In the genomic region with DNA sequence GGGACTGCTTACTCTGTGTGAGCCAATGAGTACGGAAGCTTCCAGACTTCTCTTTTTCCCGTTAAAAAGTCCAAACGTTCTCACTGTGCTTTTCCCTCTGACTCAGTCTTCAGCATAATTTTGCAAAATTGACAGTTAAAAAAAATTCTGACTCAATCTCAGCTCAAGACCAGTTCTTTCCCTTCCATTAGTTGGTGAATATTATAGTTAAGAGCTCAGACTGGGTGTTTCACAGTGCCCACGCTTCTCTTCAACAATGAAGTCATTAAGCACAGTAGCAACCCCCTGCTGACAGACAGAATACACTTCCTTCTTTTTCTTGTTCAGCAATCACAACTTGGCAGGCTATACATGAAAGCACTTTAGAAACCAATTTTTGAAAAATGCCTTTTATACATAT, we compare ENCODE assay signal across 13 mouse cellular contexts.
DNase-seq lines count a peak whose midpoint lies in the region; ATAC-seq and TF ChIP-seq lines count a peak whose summit lies in the region.
"Had no signal": no experiment of that assay in that cellular context is flagged by ENCODE, and none has a peak within 500 bp of the region (broad histone marks: within the 10 kb centered on the region; RNA-seq: fewer than 3 reads in every experiment).

No protein-coding gene starts in this region.

- H3K9ac ChIP-seq in hindbrain, postnatal 0 days (replicated peaks; ENCODE audit: low read length): no peak overlapping the region
- H3K9ac ChIP-seq in hindbrain, embryonic 16.5 days (ENCODE audit: low read depth, low read length): no peak overlapping the region
- H3K9ac ChIP-seq in MEL (ENCODE audit: control insufficient read depth, low read depth, low read length, poor library complexity, severe bottlenecking): no peak overlapping the region
- H3K9ac ChIP-seq: limb, embryonic 13.5 days; midbrain, embryonic 12.5 days; neural tube, embryonic 12.5 days had no signal

- ATAC-seq in hindbrain, postnatal 0 days: no peak
- no peak for ATAC-seq in hindbrain, embryonic 16.5 days
- ATAC-seq in hematopoietic stem cell, adult 5-6 weeks (replicated peaks in 1 of 2; ENCODE audit: insufficient read depth in 1 of 2, low FRiP score in 2 of 2, low TSS enrichment in 1 of 2, low read depth in 1 of 2, poor library complexity in 2 of 2, severe bottlenecking in 2 of 2): peak; percentile 88 to 95; a peak in 3 of 4 replicates

- TF ChIP-seq EP300 in MEL (IDR thresholded peaks at IDR 0.05; ENCODE audit: low read depth in 1 of 2, low read length in 2 of 2): no peak

- no peaks in the 10 kb centered on the region for H3K36me3 ChIP-seq in hindbrain, postnatal 0 days (ENCODE audit: insufficient read depth, low read length)
- H3K36me3 ChIP-seq in hindbrain, embryonic 16.5 days (ENCODE audit: control insufficient read depth, insufficient read depth, low read length): no peaks in the 10 kb centered on the region
- no peaks in the 10 kb centered on the region for H3K36me3 ChIP-seq in MEL (ENCODE audit: control insufficient read depth in 1 of 2, insufficient read depth in 2 of 2, low read length in 2 of 2)
- H3K36me3 ChIP-seq: limb, embryonic 13.5 days; midbrain, embryonic 12.5 days; neural tube, embryonic 12.5 days had no signal

- H3K4me3 ChIP-seq in hindbrain, postnatal 0 days (ENCODE audit: low read length): no peak overlapping the region
- H3K4me3 ChIP-seq in hindbrain, embryonic 16.5 days (ENCODE audit: low read length): no peak overlapping the region
- no peak overlapping the region for H3K4me3 ChIP-seq in MEL (ENCODE audit: control insufficient read depth in 1 of 2, insufficient read depth in 1 of 2, low read depth in 2 of 2, low read length in 2 of 2)
- H3K4me3 ChIP-seq: limb, embryonic 13.5 days; midbrain, embryonic 12.5 days; neural tube, embryonic 12.5 days had no signal

- TF ChIP-seq RAD21 in MEL (IDR thresholded peaks at IDR 0.05; ENCODE audit: low read depth, low read length): no peak

- H3K27me3 ChIP-seq in hindbrain, postnatal 0 days (ENCODE audit: insufficient read depth, low read length): no peaks in the 10 kb centered on the region
- no peaks in the 10 kb centered on the region for H3K27me3 ChIP-seq in hindbrain, embryonic 16.5 days (replicated peaks; ENCODE audit: control insufficient read depth, insufficient read depth, low read length)
- no peaks in the 10 kb centered on the region for H3K27me3 ChIP-seq in MEL (ENCODE audit: control insufficient read depth in 1 of 2, insufficient read depth in 2 of 2, low read length in 2 of 2)
- H3K27me3 ChIP-seq: limb, embryonic 13.5 days; midbrain, embryonic 12.5 days; neural tube, embryonic 12.5 days had no signal

- 52% methylated on average over 4 of the region's 4 CpGs for WGBS in hindbrain, postnatal 0 days
- 70% methylated on average over 4 of the region's 4 CpGs for WGBS in hindbrain, embryonic 16.5 days

- H3K9me3 ChIP-seq in hindbrain, postnatal 0 days (ENCODE audit: low read length): no peaks in the 10 kb centered on the region
- H3K9me3 ChIP-seq in hindbrain, embryonic 16.5 days (ENCODE audit: control insufficient read depth, low read length): no peaks in the 10 kb centered on the region
- H3K9me3 ChIP-seq in MEL (replicated peaks; ENCODE audit: insufficient read depth, low read length): no peaks in the 10 kb centered on the region
- H3K9me3 ChIP-seq: limb, embryonic 13.5 days; midbrain, embryonic 12.5 days; neural tube, embryonic 12.5 days had no signal

- H3K27ac ChIP-seq in hindbrain, postnatal 0 days: no peak overlapping the region
- H3K27ac ChIP-seq in hindbrain, embryonic 16.5 days (ENCODE audit: low read depth, low read length): no peak overlapping the region
- H3K27ac ChIP-seq in MEL (ENCODE audit: control insufficient read depth, low read depth, low read length): no peak overlapping the region
- H3K27ac ChIP-seq: kidney, postnatal 0 days; limb, embryonic 13.5 days; midbrain, embryonic 12.5 days; neural tube, embryonic 12.5 days had no signal

- no peaks in the 10 kb centered on the region for H3K79me2 ChIP-seq in MEL (ENCODE audit: control insufficient read depth, insufficient read depth, low read length, poor library complexity)

- peaks cover 3% of the 10 kb centered on the region; the same call in 1 of the 2 replicates for H3K4me1 ChIP-seq in hindbrain, postnatal 0 days (ENCODE audit: insufficient read depth, low read length)
- H3K4me1 ChIP-seq in hindbrain, embryonic 16.5 days (ENCODE audit: control insufficient read depth, insufficient read depth, low read depth, low read length): no peaks in the 10 kb centered on the region
- H3K4me1 ChIP-seq in MEL (ENCODE audit: control insufficient read depth in 1 of 2, insufficient read depth in 2 of 2, low read length in 2 of 2): no peaks in the 10 kb centered on the region
- H3K4me1 ChIP-seq: limb, embryonic 13.5 days; midbrain, embryonic 12.5 days; neural tube, embryonic 12.5 days had no signal

- no peak overlapping the region for H3K4me2 ChIP-seq in hindbrain, postnatal 0 days (ENCODE audit: low read depth, low read length)
- H3K4me2 ChIP-seq in hindbrain, embryonic 16.5 days (ENCODE audit: low read length): no peak overlapping the region
- H3K4me2 ChIP-seq: limb, embryonic 13.5 days; midbrain, embryonic 12.5 days; neural tube, embryonic 12.5 days had no signal

- peak; percentile 16 for DNase-seq in hindbrain, postnatal 0 days (ENCODE audit: low spot score)
- DNase-seq in 416B (ENCODE audit: low read depth) (peak; percentile 6), MEL (ENCODE audit: low read depth, low spot score) (peak; percentile 17)
- no peak for DNase-seq in embryo, embryonic 10.5 days (ENCODE audit: low spot score)
- DNase-seq in adrenal gland, adult 8-10 months: no peak
- no peak for DNase-seq in heart, postnatal 4 days
- DNase-seq: right cerebral cortex, postnatal 14 days had no signal

- no peak for TF ChIP-seq CTCF in hindbrain, postnatal 0 days (IDR thresholded peaks at IDR 0.05; ENCODE audit: low read depth)
- TF ChIP-seq CTCF in MEL (IDR thresholded peaks at IDR 0.05 in 2 of 3, conservative IDR thresholded peaks at IDR 0.05 in 1 of 3; ENCODE audit: control insufficient read depth in 1 of 3, insufficient read depth in 1 of 3, low read depth in 2 of 3, low read length in 3 of 3, poor library complexity in 1 of 3, severe bottlenecking in 1 of 3): no peak

- no peak for TF ChIP-seq POLR2A in MEL (IDR thresholded peaks at IDR 0.05; ENCODE audit: control insufficient read depth in 1 of 2, insufficient read depth in 1 of 2, low read depth in 1 of 2, low read length in 2 of 2, poor library complexity in 1 of 2)

TF ChIP-seq in MEL, 35 proteins besides CTCF, POLR2A, EP300 and RAD21:
- TF ChIP-seq MEF2A (IDR thresholded peaks at IDR 0.05; ENCODE audit: extremely low read depth, insufficient replicate concordance, low read depth, low read length, poor library complexity, severe bottlenecking): no peak
- TF ChIP-seq GABPA (IDR thresholded peaks at IDR 0.05; ENCODE audit: low read depth, low read length): no peak
- TF ChIP-seq MYB (IDR thresholded peaks at IDR 0.05; ENCODE audit: low read depth, low read length): no peak
- TF ChIP-seq POLR2AphosphoS5 (IDR thresholded peaks at IDR 0.05; ENCODE audit: borderline replicate concordance, low read depth, low read length): no peak
- TF ChIP-seq NRF1 (IDR thresholded peaks at IDR 0.05; ENCODE audit: insufficient read depth, low read depth, low read length, poor library complexity, severe bottlenecking): no peak
- TF ChIP-seq ELF1 (IDR thresholded peaks at IDR 0.05; ENCODE audit: low read depth, low read length): no peak
- no peak for TF ChIP-seq SMC3 (IDR thresholded peaks at IDR 0.05; ENCODE audit: low read depth, low read length)
- TF ChIP-seq RCOR1 (IDR thresholded peaks at IDR 0.05; ENCODE audit: low read depth, low read length): no peak
- TF ChIP-seq MAFK (IDR thresholded peaks at IDR 0.05; ENCODE audit: borderline replicate concordance, low read depth, low read length): no peak
- TF ChIP-seq JUND (IDR thresholded peaks at IDR 0.05; ENCODE audit: low read depth, low read length): no peak
- no peak for TF ChIP-seq TBP (IDR thresholded peaks at IDR 0.05; ENCODE audit: low read depth, low read length)
- no peak for TF ChIP-seq SIN3A (IDR thresholded peaks at IDR 0.05; ENCODE audit: low read length)
- TF ChIP-seq TAL1 (IDR thresholded peaks at IDR 0.05; ENCODE audit: low read length): no peak
- TF ChIP-seq HCFC1 (IDR thresholded peaks at IDR 0.05; ENCODE audit: low read depth, low read length): no peak
- TF ChIP-seq MXI1 (IDR thresholded peaks at IDR 0.05; ENCODE audit: low read depth, low read length): no peak

Comparison
In these comparisons a context has a peak if more than half of its experiments do, and no peak if none do; other contexts are left out.
1. ATAC-seq: peak in hematopoietic stem cell, adult 5-6 weeks (2 of 2); none in hindbrain, postnatal 0 days (single experiment) and hindbrain, embryonic 16.5 days (single experiment).
2. DNase-seq: peak in hindbrain, postnatal 0 days (single experiment), 416B (single experiment) and MEL (single experiment); none in embryo, embryonic 10.5 days (single experiment), adrenal gland, adult 8-10 months (single experiment) and heart, postnatal 4 days (single experiment).